Mouse (Mus musculus): Measurements from ENCODE around the gene Tmem131. TPM values are rescaled to one million over a fixed set of nuclear protein-coding genes. Genes with fewer than 3 reads are reported as not detected.

Tmem131 gene
- polyA plus RNA-seq, 1 experiment from 2014 or later, result 19.9 TPM

DNA sequence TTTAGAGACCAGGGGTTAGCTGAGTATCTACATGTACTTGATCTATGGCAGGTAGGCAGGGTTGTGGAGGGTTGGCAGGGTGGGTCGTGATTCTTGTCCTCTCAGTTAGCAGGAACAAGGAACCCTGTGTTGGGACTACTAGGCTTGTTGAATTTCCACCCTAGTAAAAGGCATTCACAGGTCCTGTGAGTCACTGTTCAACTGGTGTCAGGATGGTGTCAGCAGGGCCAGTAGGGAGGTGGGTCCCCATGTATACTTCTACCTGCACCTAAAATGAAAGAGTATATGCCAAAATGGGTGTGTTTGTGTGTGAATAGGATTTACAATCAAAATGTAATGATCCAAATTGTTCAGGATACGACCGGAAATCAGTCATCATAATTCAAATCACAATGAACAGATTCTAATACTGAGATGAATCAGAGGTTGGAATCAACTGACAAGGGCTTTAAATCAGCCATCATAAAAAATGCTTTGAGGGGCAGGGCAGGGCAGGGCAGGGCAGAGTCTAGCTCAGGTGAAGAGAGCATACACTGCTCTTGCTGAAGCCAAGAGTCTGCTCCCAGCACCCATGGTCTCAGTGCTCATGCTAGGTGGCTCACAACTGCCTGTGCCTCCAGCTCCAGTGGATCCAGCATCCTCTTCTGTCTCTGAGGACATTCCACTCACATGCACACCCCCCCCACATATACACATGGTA lies 27.6 kb upstream of the Tmem131 start:
- Histone ChIP-seq H3K4me2 (replicated peaks) (no peak overlapping the region), H3K36me3 (no peaks in the 10 kb centered on the region), H3K4me1 (no peaks in the 10 kb centered on the region), H3K27ac (no peak overlapping the region), H3K9me3 (no peaks in the 10 kb centered on the region), H3K27me3 (no peaks in the 10 kb centered on the region), H3K4me3 (no peak overlapping the region), H3K9ac (no peak overlapping the region)
- ATAC-seq (ENCODE audit: insufficient number of reproducible peaks, insufficient read depth, low FRiP score, low TSS enrichment), result no peak
- WGBS, result 84% methylated on average over 3 of the region's 3 CpGs

DNA sequence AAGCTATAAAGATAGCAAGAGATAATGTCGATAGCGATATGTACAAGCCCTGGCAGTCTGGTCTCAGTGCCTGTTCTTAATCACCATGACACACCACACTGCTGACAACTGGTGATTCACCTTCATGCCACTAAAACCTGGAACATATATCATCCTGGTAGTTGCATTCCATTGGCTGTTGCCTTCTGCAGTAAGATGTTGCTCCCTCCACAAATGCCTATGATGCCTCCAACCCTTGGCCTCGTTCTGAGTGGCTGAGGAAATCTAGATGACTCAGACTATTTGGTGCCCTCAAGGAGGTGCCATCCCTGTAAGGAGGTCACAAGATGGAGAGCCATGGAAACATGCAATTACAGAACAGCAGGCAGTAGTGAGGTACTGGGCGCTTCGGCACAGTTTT lies 22.4 kb upstream of the Tmem131 start:
- Histone ChIP-seq H3K36me3 (no peaks in the 10 kb centered on the region), H3K4me2 (replicated peaks) (no peak overlapping the region), H3K27me3 (no peaks in the 10 kb centered on the region), H3K9ac (no peak overlapping the region), H3K4me3 (no peak overlapping the region), H3K4me1 (no peaks in the 10 kb centered on the region), H3K9me3 (no peaks in the 10 kb centered on the region), H3K27ac (no peak overlapping the region)
- no peak for ATAC-seq (ENCODE audit: insufficient number of reproducible peaks, insufficient read depth, low FRiP score, low TSS enrichment)
- 88% methylated on average over 5 of the region's 5 CpGs for WGBS

DNA sequence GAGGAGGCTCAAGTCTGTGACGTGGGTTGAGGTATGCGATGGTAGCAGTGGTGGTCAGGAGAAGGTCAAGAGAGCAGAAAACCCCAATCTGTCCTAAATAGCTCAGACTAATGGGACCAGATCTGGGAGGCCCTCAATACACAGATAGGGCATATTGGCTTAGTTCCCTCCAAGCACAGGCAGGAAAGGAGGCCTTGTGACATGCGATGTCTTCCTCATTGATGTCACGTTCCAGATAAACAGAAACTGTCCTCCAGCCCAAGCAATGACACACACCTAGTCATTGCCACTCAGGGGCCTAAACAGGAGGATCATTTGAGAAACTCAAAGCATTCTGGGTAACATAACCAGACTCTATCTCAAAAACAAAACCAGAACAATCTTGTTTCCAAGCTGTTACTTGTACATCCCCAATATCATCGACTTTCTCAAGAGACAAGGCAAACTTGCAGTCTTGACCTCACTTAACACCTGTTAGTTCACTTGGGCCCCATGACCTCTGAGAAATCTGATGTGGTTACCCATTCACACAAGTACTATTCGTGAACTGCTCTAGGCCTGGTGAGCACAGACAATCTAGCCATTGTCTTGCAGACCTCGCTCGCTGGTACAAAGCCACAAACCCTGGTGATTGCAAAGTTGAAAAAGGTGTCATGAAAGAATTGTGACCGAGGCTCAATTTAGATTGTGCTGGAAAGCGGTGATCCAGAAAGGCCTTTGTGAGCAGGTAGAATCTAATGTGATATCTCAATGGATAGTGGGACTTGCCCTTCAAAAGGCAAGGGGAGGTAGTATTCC lies 19.1 kb upstream of the Tmem131 start:
- Histone ChIP-seq H3K4me2 (replicated peaks) (no peak overlapping the region), H3K4me1 (no peaks in the 10 kb centered on the region), H3K27me3 (no peaks in the 10 kb centered on the region), H3K27ac (no peak overlapping the region), H3K9me3 (no peaks in the 10 kb centered on the region), H3K4me3 (no peak overlapping the region), H3K36me3 (no peaks in the 10 kb centered on the region), H3K9ac (no peak overlapping the region)
- no peak for ATAC-seq (ENCODE audit: insufficient number of reproducible peaks, insufficient read depth, low FRiP score, low TSS enrichment)
- 77% methylated on average over 10 of the region's 10 CpGs for WGBS

DNA sequence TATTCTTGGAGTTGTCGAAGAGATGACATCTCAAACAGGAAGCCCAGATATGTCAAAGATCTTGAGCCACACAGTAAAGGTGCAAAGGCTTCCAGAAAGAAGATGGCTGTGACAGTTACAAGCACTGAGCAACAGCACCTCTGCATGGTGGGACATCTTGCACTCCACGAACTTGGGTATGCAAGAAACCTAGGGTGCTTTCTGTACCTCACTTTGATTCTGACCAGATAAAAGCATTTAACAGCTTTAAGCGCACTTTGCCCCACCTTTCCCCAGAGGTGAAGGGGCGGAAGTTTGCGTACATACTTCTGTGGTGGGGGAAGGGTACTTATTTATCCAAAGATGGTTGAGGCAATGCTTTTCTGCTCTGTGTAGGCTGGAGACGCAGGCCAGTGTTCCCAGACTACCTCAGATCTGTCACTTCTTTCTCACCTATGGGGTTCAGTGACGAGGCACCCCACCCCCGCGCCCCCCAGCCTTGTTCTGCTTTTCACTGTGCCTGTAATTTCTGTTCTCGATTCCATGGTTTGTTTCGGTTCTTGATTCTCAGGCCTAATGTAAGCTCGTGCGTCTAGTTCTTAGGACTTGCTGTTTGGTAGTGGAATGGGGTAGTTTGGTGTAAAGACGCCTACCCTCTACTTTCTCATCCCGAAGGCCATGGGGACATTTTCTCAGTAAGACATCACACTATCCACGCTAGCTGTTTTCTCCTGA lies 17.2 kb upstream of the Tmem131 start:
- WGBS, result 86% methylated on average over 16 of the region's 16 CpGs
- Histone ChIP-seq H3K4me3 (no peak overlapping the region), H3K36me3 (no peaks in the 10 kb centered on the region), H3K9ac (no peak overlapping the region), H3K9me3 (no peaks in the 10 kb centered on the region), H3K4me2 (replicated peaks) (no peak overlapping the region), H3K4me1 (no peaks in the 10 kb centered on the region), H3K27ac (no peak overlapping the region), H3K27me3 (no peaks in the 10 kb centered on the region)
- no peak for ATAC-seq (ENCODE audit: insufficient number of reproducible peaks, insufficient read depth, low FRiP score, low TSS enrichment)

DNA sequence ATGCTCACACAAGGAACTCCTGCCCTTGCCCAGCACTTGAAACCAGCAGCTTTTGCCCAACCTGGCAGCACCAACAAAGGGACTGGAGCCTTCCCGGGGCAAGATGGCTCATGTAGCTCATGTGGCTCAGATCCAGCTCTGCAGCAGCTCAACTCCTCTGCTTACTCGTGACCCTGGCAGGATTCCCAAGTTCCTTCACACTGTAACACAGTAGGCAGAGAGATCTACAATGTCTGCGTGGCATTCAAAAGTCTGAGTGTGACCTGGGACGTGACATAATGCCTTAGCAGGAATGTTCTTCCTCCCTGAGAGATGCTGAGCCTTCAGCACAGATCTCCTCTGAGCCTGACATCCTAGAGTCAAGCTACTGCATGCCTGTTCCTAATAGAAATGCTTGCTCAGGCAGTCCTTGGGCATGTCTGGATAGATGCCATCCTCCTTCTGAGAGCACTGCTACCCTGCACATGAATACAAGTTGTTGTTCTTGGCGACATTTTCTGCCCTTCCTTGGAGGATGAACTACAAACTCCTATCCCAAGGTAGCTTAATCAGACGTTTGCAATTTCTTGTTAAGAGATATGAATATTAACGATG lies 6.2 kb upstream of the Tmem131 start:
- Histone ChIP-seq H3K27ac (no peak overlapping the region), H3K4me3 (no peak overlapping the region), H3K27me3 (no peaks in the 10 kb centered on the region), H3K4me1 (no peaks in the 10 kb centered on the region), H3K9ac (no peak overlapping the region), H3K4me2 (replicated peaks) (no peak overlapping the region), H3K36me3 (no peaks in the 10 kb centered on the region), H3K9me3 (no peaks in the 10 kb centered on the region)
- ATAC-seq (ENCODE audit: insufficient number of reproducible peaks, insufficient read depth, low FRiP score, low TSS enrichment), result no peak
- 78% methylated on average over 7 of the region's 7 CpGs for WGBS

DNA sequence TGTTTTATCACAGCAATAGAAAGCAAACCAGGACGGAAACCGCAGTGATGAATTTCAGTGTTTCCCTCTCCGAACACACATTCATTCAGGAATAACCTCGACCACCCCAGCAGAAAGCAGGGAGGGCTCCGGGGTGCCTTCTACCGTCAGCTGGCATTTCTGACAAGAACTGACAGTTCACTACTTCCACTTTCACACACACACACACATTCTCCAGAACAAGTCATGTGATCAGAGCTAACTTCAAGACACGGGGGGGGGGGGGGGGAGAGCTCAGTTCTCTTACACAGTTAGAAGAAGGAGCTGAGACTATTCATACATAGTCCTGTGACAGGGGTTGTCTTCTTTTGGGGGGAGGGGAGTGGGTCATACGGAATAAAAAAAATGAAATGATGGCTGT lies 4.0 kb upstream of the Tmem131 start:
- H3K27ac ChIP-seq, result no peak overlapping the region
- no peaks in the 10 kb centered on the region for H3K27me3 ChIP-seq
- H3K36me3 ChIP-seq, result no peaks in the 10 kb centered on the region
- no peak for ATAC-seq (ENCODE audit: insufficient number of reproducible peaks, insufficient read depth, low FRiP score, low TSS enrichment)
- H3K4me2 ChIP-seq (replicated peaks), result no peak overlapping the region
- H3K9ac ChIP-seq, result no peak overlapping the region
- 66% methylated on average over 8 of the region's 8 CpGs for WGBS
- H3K4me3 ChIP-seq, result no peak overlapping the region
- H3K9me3 ChIP-seq, result no peaks in the 10 kb centered on the region
- no peaks in the 10 kb centered on the region for H3K4me1 ChIP-seq

DNA sequence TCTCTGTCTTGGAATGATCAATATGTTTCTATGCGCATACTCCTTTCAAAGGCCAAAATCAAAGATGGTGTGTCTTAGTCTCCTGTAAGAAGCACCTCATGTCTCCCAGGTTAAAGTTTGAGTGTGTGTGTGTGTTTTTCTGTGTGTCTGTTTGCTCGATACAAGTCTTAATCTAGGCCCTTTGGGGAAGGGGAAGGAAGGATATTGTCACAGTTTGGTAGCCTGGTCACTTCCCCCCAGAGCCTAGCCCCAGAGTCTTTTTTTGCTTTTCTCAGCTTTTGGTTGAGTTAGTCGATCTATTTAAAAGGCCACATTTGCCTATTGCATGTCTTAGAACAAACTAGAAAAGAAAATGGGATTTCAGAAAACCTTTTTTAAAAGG lies 3.1 kb downstream of the Tmem131 start:
- WGBS, result 47% methylated on average over 3 of the region's 3 CpGs
- H3K9ac ChIP-seq, result 0 out of 2 replicates have a peak overlapping the region, but pooled peaks have one; percentile 97
- H3K4me1 ChIP-seq, result peaks cover 14% of the 10 kb centered on the region
- H3K4me2 ChIP-seq (replicated peaks), result peak overlapping the region; percentile 76
- no peaks in the 10 kb centered on the region for H3K27me3 ChIP-seq
- no peak for ATAC-seq (ENCODE audit: insufficient number of reproducible peaks, insufficient read depth, low FRiP score, low TSS enrichment)
- peak overlapping the region; percentile 97 for H3K4me3 ChIP-seq
- no peaks in the 10 kb centered on the region for H3K9me3 ChIP-seq
- H3K27ac ChIP-seq, result no peak overlapping the region
- no peaks in the 10 kb centered on the region for H3K36me3 ChIP-seq

DNA sequence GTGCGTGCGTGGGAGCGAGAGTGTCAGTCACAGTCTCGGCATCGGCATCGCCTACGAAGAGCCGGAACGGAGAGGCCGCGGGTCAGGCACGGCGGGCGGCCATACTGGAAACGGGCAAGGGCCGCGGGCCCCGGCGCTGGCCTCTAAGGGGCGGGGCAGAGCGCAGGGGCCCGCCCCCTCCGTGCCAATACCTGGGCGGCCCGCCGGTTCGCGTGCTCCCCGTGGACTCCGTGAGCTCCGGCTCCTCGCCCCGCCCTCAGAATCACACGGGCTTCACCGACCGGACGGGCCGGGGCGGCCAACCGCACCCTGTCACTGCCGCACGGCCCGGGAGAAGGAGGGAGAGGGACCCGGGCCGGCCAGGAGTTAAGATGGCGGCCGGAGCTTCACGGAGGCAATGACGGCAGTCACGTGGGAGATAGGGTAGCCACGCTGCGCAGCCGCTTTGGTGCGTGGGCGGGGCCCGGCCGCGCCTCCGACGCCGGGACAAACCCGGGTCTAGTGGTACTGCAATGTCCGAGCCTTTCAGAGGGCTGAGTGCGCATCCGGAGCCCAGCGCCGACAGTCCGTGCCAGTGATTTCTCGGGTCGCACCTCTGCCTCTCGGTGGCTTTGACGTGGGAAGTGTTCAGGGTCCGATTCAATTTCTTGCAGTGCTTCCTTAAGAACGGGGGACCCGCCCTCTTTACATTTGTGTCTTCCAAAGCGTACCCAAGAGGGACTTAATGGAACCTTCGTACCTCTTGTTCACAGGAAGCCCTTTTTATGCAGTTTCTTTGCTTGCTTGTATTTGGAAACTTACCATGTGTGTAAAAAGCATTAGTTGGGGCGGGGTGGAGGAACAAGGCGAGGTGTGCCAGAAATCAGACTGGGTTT lies 3.7 kb downstream of the Tmem131 start:
- Histone ChIP-seq H3K4me1 (peaks cover 17% of the 10 kb centered on the region), H3K9me3 (no peaks in the 10 kb centered on the region), H3K9ac (peak overlapping the region; percentile 97), H3K4me3 (peak overlapping the region; percentile 97), H3K36me3 (no peaks in the 10 kb centered on the region), H3K27me3 (no peaks in the 10 kb centered on the region), H3K27ac (peak overlapping the region; percentile 94), H3K4me2 (replicated peaks) (peak overlapping the region; percentile 76)
- WGBS, result 1% methylated on average over 79 of the region's 79 CpGs
- peak; percentile 93 for ATAC-seq (ENCODE audit: insufficient number of reproducible peaks, insufficient read depth, low FRiP score, low TSS enrichment)

DNA sequence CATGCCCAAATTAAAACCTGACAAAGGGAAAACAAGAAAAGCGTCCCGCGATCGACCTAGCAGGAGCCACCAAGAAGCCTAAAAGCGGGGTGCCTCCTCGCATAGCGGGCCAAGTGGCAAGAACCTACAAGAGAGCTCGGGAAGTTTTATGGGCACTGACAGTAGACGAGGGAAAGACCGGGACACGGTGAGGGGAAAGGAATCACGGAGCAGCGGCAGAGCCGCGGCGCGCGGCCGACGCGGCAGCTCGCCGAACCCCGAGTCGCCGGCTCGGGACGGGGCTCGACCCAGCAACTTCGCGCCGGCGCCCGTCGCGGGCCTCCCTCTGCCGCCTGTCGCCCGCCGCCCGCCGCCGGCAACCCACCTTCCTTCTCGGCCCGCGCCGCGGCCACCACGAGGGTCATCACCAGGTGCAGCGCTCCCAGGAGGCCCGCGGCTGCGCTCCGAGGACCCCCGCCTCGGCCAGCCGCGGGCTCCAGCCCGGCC lies 4.6 kb downstream of the Tmem131 start:
- H3K9me3 ChIP-seq, result no peaks in the 10 kb centered on the region
- ATAC-seq (ENCODE audit: insufficient number of reproducible peaks, insufficient read depth, low FRiP score, low TSS enrichment), result no peak
- H3K9ac ChIP-seq, result peak overlapping the region; percentile 97
- WGBS, result under 1% methylated on average over 39 of the region's 59 CpGs
- H3K36me3 ChIP-seq, result no peaks in the 10 kb centered on the region
- H3K4me2 ChIP-seq (replicated peaks), result peak overlapping the region; percentile 76
- peaks cover 26% of the 10 kb centered on the region for H3K4me1 ChIP-seq
- peak overlapping the region; percentile 94 for H3K27ac ChIP-seq
- H3K4me3 ChIP-seq, result peak overlapping the region; percentile 97
- H3K27me3 ChIP-seq, result no peaks in the 10 kb centered on the region

DNA sequence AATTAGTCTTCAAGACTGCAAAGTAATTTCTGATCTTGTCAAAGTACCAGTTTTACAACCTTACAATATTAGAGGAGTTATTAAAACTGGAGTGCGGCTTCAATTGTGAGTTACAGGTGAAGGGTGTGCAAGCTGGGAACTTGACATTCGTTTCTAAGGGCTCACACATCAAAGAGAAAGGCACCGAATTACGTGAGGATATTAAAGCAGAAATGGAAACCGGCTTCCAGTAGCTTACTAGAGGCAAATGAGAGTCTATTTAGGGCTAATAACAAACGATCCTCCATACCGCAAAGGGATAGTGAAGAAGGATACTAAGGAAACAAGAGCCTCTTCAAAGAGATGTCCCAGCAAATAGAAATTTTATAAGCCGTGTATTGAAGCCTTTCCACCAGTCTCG lies 5.1 kb downstream of the Tmem131 start:
- Histone ChIP-seq H3K4me1 (peaks cover 27% of the 10 kb centered on the region), H3K9me3 (no peaks in the 10 kb centered on the region), H3K9ac (peak overlapping the region; percentile 97), H3K27me3 (no peaks in the 10 kb centered on the region), H3K4me2 (replicated peaks) (peak overlapping the region; percentile 76), H3K36me3 (no peaks in the 10 kb centered on the region), H3K27ac (no peak overlapping the region), H3K4me3 (peak overlapping the region; percentile 97)
- 2% methylated on average over 9 of the region's 9 CpGs for WGBS
- ATAC-seq (ENCODE audit: insufficient number of reproducible peaks, insufficient read depth, low FRiP score, low TSS enrichment), result no peak

DNA sequence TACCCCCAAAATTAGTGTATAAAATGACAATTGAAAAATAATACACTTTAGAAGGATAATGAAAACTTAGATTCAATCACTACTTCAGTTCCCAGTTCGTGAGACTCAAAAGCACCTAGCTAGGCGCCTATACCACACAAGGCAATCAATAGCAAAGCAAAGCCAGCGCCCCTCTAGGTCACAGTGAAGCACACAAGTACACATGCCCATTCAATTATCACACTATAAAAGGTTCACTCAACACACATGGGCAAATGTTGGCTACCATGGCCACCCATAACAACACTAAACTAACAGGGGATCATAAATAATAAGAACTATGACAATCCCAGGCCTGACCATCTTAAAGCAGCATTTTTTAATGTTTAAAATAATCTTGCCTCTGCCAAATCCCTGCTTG lies 5.8 kb downstream of the Tmem131 start:
- Histone ChIP-seq H3K4me2 (replicated peaks) (peak overlapping the region; percentile 76), H3K27me3 (no peaks in the 10 kb centered on the region), H3K9ac (peak overlapping the region; percentile 97), H3K4me3 (peak overlapping the region; percentile 97), H3K27ac (no peak overlapping the region), H3K9me3 (no peaks in the 10 kb centered on the region), H3K36me3 (no peaks in the 10 kb centered on the region), H3K4me1 (peaks cover 27% of the 10 kb centered on the region)
- 25% methylated on average over 3 of the region's 3 CpGs for WGBS
- ATAC-seq (ENCODE audit: insufficient number of reproducible peaks, insufficient read depth, low FRiP score, low TSS enrichment), result no peak

All from embryonic facial prominence, embryonic 12.5 days (tissue).